In the genomic region with DNA sequence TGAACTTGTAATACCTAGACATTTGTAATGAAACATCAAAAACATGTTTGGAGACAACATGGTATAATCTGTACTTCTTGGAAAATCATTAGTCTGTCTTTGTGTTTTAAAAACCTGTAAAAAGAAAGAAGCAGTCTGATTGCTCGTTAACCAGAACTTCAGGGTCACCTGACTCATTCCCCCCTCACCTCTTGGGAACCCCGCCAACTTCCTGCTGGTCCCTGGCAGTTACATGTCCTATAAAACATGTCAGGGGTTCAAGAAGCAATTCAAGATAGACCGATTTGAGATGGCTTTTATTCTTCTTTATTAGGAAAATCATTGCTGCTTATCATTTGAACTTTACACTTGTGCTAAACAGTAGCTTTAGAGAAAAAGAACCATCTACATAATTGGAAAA, we compare ENCODE assay signal across 17 mouse cellular contexts. TPM values are rescaled to one million over a fixed set of nuclear protein-coding genes. Genes with fewer than 3 reads are reported as not detected.
DNase-seq lines count a peak whose midpoint lies in the region.
"Had no signal": no experiment of that assay in that cellular context is flagged by ENCODE, and none has a peak within 500 bp of the region (broad histone marks: within the 10 kb centered on the region; RNA-seq: fewer than 3 reads in every experiment).

No protein-coding gene starts in this region.

- DNase-seq in kidney, adult 11 months = peak; percentile 21
- DNase-seq in kidney, postnatal 4 days = no peak
- DNase-seq in urinary bladder, adult 18-20 months (ENCODE audit: low spot score in 2 of 2) = peak; percentile 2 to 5
- DNase-seq in urinary bladder, postnatal 4 days (ENCODE audit: low spot score in 2 of 2) = no peak
- peak; percentile 51 to 58 for DNase-seq in adrenal gland, postnatal 36 days
- DNase-seq in ovary, postnatal 36 days (ENCODE audit: low spot score) = no peak
- no peak for DNase-seq in thymus, postnatal 25 days
- DNase-seq: B cell, adult 2 months; cerebellum, adult 11-12 months; gastrocnemius, postnatal 10 days; heart, adult 11 months; thymus, postnatal 36 days had no signal

RNA-seq across cellular contexts. Expression of a gene that starts 43.2 kb away (rescaled TPM):
- not detected for total RNA-seq in adrenal gland, postnatal 36 days (2021)
- total RNA-seq: adrenal gland, adult 18-20 months; common myeloid progenitor, adult 5-6 weeks; gastrocnemius, postnatal 10 days; heart, postnatal 25 days; left cerebral cortex, postnatal 10 days; megakaryocyte progenitor cell, adult 5-6 weeks had no signal

Comparison
In these comparisons a context has a peak if more than half of its experiments do, and no peak if none do; other contexts are left out.
1. DNase-seq: peak in kidney, adult 11 months (single experiment), urinary bladder, adult 18-20 months (2 of 2) and adrenal gland, postnatal 36 days (2 of 2); none in kidney, postnatal 4 days (0 of 2), urinary bladder, postnatal 4 days (0 of 2), ovary, postnatal 36 days (single experiment) and thymus, postnatal 25 days (single experiment).